10 mouse cellular contexts compared by ENCODE assay signal in genomic region chr3:50983126-50983525, GRCm38 (mm10).
DNase-seq lines count a peak whose midpoint lies in the region; ATAC-seq and TF ChIP-seq lines count a peak whose summit lies in the region.
"Had no signal": no experiment of that assay in that cellular context is flagged by ENCODE, and none has a peak within 500 bp of the region (broad histone marks: within the 10 kb centered on the region; RNA-seq: fewer than 3 reads in every experiment).

No protein-coding gene starts in this region.

- 51% methylated on average over 5 of the region's 5 CpGs for WGBS in heart, embryonic 11.5 days (ENCODE audit: insufficient replicate concordance)
- WGBS in embryonic facial prominence, embryonic 10.5 days = 61% methylated on average over 5 of the region's 5 CpGs
- 21% methylated on average over 5 of the region's 5 CpGs for WGBS in limb, embryonic 14.5 days
- WGBS in liver, postnatal 0 days (ENCODE audit: insufficient replicate concordance) = 63% methylated on average over 5 of the region's 5 CpGs

- no peak for ATAC-seq in heart, embryonic 11.5 days (replicated peaks; ENCODE audit: insufficient number of reproducible peaks, low FRiP score, low TSS enrichment)
- peak; percentile 63; the same call in 1 of the 2 replicates for ATAC-seq in limb, embryonic 14.5 days (ENCODE audit: low FRiP score, low read depth)
- ATAC-seq in liver, postnatal 0 days = no peak

- TF ChIP-seq POLR2A in limb, embryonic 14.5 days (IDR thresholded peaks at IDR 0.05; ENCODE audit: borderline replicate concordance, extremely low read depth, insufficient read depth, insufficient read length) = no peak

- TF ChIP-seq EP300 in liver, postnatal 0 days (IDR thresholded peaks at IDR 0.05; ENCODE audit: low read depth) = no peak

- H3K4me3 ChIP-seq in heart, embryonic 11.5 days (ENCODE audit: low read depth, low read length) = no peak overlapping the region
- H3K4me3 ChIP-seq in embryonic facial prominence, embryonic 10.5 days = no peak overlapping the region
- H3K4me3 ChIP-seq in limb, embryonic 14.5 days (replicated peaks; ENCODE audit: low read length) = no peak overlapping the region
- H3K4me3 ChIP-seq in liver, postnatal 0 days (ENCODE audit: low read depth, low read length) = no peak overlapping the region
- H3K4me3 ChIP-seq: erythroblast, embryonic 14.5 days had no signal

- H3K27ac ChIP-seq in heart, embryonic 11.5 days (ENCODE audit: low read depth, low read length) = no peak overlapping the region
- peak overlapping the region; percentile 53 for H3K27ac ChIP-seq in embryonic facial prominence, embryonic 10.5 days (replicated peaks)
- peak overlapping the region; percentile 34; the same call in 1 of the 2 replicates for H3K27ac ChIP-seq in limb, embryonic 14.5 days (replicated peaks; ENCODE audit: low read depth, low read length)
- no peak overlapping the region for H3K27ac ChIP-seq in liver, postnatal 0 days (ENCODE audit: low read depth)

- no peaks in the 10 kb centered on the region for H3K36me3 ChIP-seq in heart, embryonic 11.5 days (ENCODE audit: control insufficient read depth, insufficient read depth, low read length)
- H3K36me3 ChIP-seq in embryonic facial prominence, embryonic 10.5 days (replicated peaks) = no peaks in the 10 kb centered on the region
- H3K36me3 ChIP-seq in limb, embryonic 14.5 days (ENCODE audit: control insufficient read depth, insufficient read depth, low read length) = no peaks in the 10 kb centered on the region
- no peaks in the 10 kb centered on the region for H3K36me3 ChIP-seq in liver, postnatal 0 days (replicated peaks; ENCODE audit: insufficient read depth, low read length)

- DNase-seq in heart, postnatal 4 days = peak; percentile 24
- peak; percentile 31 for DNase-seq in lung, postnatal 10 days
- no peak for DNase-seq in lung, postnatal 25 days (ENCODE audit: low spot score)
- peak; percentile 41 for DNase-seq in embryonic facial prominence, embryonic 10.5 days (ENCODE audit: low spot score)
- DNase-seq in limb, embryonic 14.5 days (ENCODE audit: low spot score) = peak; percentile 82
- no peak for DNase-seq in cerebellum, postnatal 36 days
- no peak for DNase-seq in liver, postnatal 0 days
- DNase-seq: cerebellum, adult 11-12 months had no signal

- no peaks in the 10 kb centered on the region for H3K27me3 ChIP-seq in heart, embryonic 11.5 days (ENCODE audit: control insufficient read depth, insufficient read depth, low read length)
- H3K27me3 ChIP-seq in embryonic facial prominence, embryonic 10.5 days (replicated peaks; ENCODE audit: low read depth, poor library complexity, severe bottlenecking) = no peaks in the 10 kb centered on the region
- no peaks in the 10 kb centered on the region for H3K27me3 ChIP-seq in limb, embryonic 14.5 days (ENCODE audit: control insufficient read depth, insufficient read depth, low read length)
- H3K27me3 ChIP-seq in liver, postnatal 0 days (ENCODE audit: insufficient read depth, low read length) = no peaks in the 10 kb centered on the region

- TF ChIP-seq CTCF in liver, postnatal 0 days (IDR thresholded peaks at IDR 0.05; ENCODE audit: low read depth) = no peak

- H3K9me3 ChIP-seq in heart, embryonic 11.5 days (replicated peaks; ENCODE audit: control insufficient read depth, low read length) = no peaks in the 10 kb centered on the region
- H3K9me3 ChIP-seq in embryonic facial prominence, embryonic 10.5 days = no peaks in the 10 kb centered on the region
- H3K9me3 ChIP-seq in limb, embryonic 14.5 days (ENCODE audit: control insufficient read depth, low read length) = no peaks in the 10 kb centered on the region
- no peaks in the 10 kb centered on the region for H3K9me3 ChIP-seq in liver, postnatal 0 days (ENCODE audit: low read length)

- no peak overlapping the region for H3K4me2 ChIP-seq in heart, embryonic 11.5 days
- 0 out of 2 replicates have a peak overlapping the region, but pooled peaks have one; percentile 7 for H3K4me2 ChIP-seq in limb, embryonic 14.5 days (replicated peaks; ENCODE audit: low read depth, low read length, severe bottlenecking)
- no peak overlapping the region for H3K4me2 ChIP-seq in liver, postnatal 0 days (ENCODE audit: low read depth, low read length)

- no peak overlapping the region for H3K9ac ChIP-seq in heart, embryonic 11.5 days (ENCODE audit: low read depth, low read length)
- no peak overlapping the region for H3K9ac ChIP-seq in limb, embryonic 14.5 days (ENCODE audit: low read depth, low read length, severe bottlenecking)
- H3K9ac ChIP-seq in liver, postnatal 0 days (replicated peaks) = no peak overlapping the region

- H3K4me1 ChIP-seq in heart, embryonic 11.5 days (ENCODE audit: control insufficient read depth, insufficient read depth, low read length) = peaks cover 8% of the 10 kb centered on the region; the same call in 1 of the 2 replicates
- peaks cover 22% of the 10 kb centered on the region for H3K4me1 ChIP-seq in embryonic facial prominence, embryonic 10.5 days
- peaks cover 14% of the 10 kb centered on the region for H3K4me1 ChIP-seq in limb, embryonic 14.5 days (ENCODE audit: control insufficient read depth, insufficient read depth, low read length)
- H3K4me1 ChIP-seq in liver, postnatal 0 days (ENCODE audit: insufficient read depth) = no peaks in the 10 kb centered on the region

Comparison
In these comparisons a context has a peak if more than half of its experiments do, and no peak if none do; other contexts are left out.
1. DNase-seq: peak in heart, postnatal 4 days (single experiment), lung, postnatal 10 days (single experiment), embryonic facial prominence, embryonic 10.5 days (single experiment) and limb, embryonic 14.5 days (single experiment); none in lung, postnatal 25 days (single experiment), cerebellum, postnatal 36 days (0 of 2) and liver, postnatal 0 days (single experiment).
2. H3K27ac ChIP-seq: peak in embryonic facial prominence, embryonic 10.5 days (single experiment) and limb, embryonic 14.5 days (single experiment); none in heart, embryonic 11.5 days (single experiment) and liver, postnatal 0 days (single experiment).